Mouse (Mus musculus) large intestine, adult 2 months (tissue): ENCODE measurements around the gene Hand2. TPM values are rescaled to one million over a fixed set of nuclear protein-coding genes. Genes with fewer than 3 reads are reported as not detected.

Source experiments
- DNase-seq: peaks from one replicate; pipeline ENCODE4 v3.0.0-alpha.2; 2012; ENCODE audit warnings: low read depth, low spot score
- WGBS: fragments of 180-500 bp; shearing (Covaris S2); methylation state at CpG from one replicate; pipeline ENCODE4 v1.1.7; 2018; 5-methylcytosine and 5-hydroxymethylcytosine counted together
- polyA plus RNA-seq: library from polyadenylated mRNA; depleted of rRNA; stranded (reverse); fragments of >200 nt; gene quantifications from 2 replicates; pipeline ENCODE4 v1.2.3, GENCODE M21; 2012

Gene Hand2
- polyA plus RNA-seq, 1 experiment, result 4.5 TPM

GRCm38 (mm10) chr8:57322961-57323941, 2.5 kb downstream of the Hand2 start:
- no peak for DNase-seq
- 10% methylated on average over 31 of the region's 31 CpGs for WGBS

DNA sequence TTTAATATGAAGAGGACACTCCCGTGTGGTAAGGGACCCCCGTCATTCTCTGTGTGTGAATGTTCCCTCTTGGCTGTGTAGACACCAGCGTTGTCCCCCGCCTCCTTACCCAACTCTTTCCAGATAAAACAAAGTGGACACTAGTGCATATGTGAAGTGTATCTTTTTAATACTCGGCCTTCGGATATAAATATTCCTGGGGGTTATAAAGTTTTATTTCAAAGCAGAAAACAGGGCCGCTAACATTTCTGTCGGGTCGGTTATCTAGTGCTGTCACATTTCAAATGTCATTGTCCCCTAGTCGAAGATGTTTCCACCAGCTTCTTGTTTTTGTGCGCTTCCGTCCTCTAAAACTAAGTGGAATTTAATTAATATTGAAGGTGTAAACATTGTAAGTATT, 3.3 kb downstream of the Hand2 start:
- no peak for DNase-seq

DNA sequence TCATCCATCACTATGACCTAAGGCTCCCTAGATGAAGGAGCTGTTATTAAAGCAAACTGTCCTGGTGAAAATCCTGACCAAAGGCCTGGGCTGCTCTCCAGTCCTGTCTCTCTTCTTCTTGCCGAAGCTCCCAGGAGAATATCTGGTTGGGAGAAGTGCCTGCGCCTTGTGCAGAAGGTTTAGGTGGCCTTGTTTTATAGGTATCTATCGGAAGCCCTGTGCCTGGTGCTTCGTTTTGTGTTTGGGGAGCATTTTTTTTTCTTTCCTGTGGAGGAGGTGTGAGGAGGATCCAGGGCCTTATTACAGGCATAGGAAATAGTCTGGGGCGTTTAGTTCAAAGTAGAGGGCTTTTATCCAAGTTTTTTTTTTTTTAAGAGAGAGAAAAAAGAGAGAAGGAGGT, 3.9 kb downstream of the Hand2 start:
- WGBS, result 12% methylated on average over 5 of the region's 5 CpGs
- no peak for DNase-seq

More for the DNA sequence above, 3.3 kb downstream of the Hand2 start:
- WGBS, result 18% methylated on average over 12 of the region's 12 CpGs

DNA sequence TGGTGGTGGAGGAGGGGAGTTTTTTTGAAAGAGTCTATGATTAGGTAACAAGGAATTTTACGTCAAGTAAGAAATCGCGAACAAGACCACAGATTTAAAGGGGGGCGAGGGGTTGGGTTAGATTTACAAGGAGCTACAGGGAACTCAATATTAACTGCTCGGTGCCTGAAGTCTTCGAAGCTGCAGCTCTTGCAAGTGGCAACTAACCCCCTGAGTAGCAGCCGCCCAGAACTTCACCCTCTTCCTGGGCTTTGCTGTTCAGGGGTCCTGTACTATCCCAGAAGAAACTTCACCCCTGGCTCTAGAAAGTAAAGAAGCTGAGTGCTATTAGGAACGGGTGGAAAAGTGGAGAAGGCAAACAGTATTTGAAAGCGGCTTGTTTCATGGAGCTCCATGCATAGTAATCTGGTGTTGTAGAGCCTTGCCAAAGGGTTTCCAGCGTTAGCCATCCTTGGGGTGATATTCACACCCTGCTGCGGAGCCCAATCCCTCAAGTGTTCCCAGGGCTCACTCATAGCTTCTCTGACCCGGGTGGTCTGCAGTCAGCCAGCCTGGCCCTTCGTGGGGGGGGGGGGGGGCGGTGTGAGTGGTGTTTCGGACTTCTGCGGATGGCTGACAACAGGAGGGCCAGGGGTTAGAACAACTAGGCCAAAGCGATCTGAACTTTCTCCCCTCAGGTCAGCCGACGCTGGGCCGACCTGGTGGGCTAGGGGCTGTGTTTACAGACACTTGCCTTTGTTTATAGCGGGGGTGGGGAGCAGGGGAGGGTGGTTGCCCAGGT, 4.5 kb downstream of the Hand2 start:
- no peak for DNase-seq
- WGBS, result 23% methylated on average over 21 of the region's 21 CpGs

DNA sequence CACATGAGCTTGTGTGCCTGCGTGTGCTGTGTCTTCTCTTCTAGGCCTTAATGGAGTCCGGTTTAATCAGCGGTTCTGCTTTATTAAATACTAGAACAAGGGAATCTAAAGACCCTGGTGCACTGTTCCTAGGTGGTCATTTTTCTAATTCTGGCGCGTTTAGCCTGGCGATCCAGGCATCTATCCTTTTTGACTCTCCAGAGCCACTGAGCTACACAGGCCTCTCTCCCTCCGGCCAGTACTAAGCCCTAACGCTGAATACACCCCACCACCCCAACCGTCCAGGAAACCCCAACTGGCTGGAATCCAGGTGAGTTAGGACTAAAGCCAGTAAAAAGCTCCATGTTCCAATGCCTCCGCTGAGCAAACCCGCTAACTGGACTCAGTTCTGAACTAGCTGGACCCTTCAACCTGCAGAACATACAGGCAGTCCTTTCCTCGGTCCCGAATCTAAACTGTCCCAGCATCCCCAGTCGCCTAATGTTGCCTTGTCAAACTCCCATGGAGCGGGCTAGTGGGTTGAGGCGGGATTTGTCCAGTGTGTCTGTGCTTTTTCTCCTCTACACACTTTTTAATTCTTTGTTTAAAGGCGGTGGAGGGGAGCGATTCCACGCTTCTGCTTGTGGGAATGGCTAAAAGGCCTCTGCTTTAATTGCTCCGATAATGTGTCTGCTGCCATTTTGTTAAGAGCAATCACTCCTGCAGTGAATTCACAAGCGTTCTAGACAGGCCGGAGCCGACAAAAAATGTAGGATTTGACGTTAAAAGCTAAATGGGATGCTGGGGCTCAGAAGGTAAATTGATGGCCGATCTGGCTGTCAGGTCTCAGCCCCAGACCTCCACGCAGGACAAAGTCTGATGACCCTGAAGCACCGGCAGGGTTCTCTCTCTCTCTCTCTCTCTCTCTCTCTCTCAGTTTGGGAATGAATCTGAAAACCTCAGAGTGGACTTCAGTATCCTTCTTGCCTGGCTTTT, 5.6 kb downstream of the Hand2 start:
- 33% methylated on average over 27 of the region's 27 CpGs for WGBS
- DNase-seq, result no peak

GRCm38 (mm10) chr8:57327281-57328160, 6.7 kb downstream of the Hand2 start:
- no peak for DNase-seq

DNA sequence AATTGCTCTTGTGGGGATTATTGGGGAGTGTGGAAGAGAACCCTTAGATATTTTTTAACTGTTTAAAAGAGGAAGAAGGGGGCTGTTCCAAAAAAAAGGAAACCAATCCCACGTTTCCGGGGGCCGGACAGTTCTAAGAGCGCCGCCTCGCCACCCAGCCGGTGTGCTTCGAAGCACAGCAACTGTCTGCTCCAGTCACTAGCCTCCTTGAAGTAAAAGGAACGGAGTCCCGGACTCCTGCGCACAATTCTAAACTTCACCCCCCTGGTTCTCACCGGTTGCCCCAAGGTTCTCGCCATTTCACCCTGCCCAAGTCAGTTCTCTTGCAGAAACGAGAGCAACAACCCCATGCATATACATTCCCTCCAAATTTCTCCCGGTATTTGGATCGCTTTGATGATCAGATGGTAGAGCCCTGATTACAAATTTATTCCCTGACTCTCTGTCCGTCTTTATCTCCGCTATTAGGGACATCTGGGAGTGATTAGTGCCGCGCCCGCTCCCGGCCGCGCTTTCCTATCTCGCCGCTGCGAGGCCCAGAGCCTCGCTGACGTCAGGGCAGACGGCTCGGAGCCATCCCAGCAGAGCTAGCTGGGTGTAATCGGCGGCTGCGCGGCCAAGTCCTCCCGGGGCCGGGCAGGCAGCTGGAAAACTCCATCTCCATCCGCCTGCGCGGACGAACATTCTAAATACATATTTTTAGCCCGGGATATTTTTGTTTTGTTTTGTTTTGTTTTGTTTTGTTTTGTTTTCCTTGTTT, 7.6 kb downstream of the Hand2 start:
- no peak for DNase-seq
- 5% methylated on average over 42 of the region's 42 CpGs for WGBS

More at GRCm38 (mm10) chr8:57327281-57328160, 6.7 kb downstream of the Hand2 start:
- 18% methylated on average over 29 of the region's 29 CpGs for WGBS

DNA sequence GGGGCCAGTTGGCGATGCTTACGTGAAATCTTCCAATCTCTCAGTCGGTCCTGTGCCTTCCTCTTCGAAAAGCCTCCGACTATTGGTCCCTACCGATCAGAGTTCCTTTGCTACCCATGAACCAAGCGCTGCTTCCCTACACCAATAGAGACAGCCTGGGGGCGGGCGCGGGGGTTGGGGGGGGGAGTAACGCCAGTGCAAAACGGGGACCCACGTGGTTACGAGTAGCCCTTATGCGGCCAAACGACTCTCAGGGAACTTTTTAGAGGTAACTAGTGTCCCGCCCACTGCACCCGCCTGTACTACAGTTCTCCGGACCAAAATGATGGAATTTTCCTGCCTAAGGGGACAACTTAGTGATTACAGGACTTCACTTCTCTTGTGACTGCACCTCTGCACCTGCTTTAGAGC, 8.2 kb downstream of the Hand2 start:
- WGBS, result 6% methylated on average over 19 of the region's 19 CpGs
- no peak for DNase-seq

DNA sequence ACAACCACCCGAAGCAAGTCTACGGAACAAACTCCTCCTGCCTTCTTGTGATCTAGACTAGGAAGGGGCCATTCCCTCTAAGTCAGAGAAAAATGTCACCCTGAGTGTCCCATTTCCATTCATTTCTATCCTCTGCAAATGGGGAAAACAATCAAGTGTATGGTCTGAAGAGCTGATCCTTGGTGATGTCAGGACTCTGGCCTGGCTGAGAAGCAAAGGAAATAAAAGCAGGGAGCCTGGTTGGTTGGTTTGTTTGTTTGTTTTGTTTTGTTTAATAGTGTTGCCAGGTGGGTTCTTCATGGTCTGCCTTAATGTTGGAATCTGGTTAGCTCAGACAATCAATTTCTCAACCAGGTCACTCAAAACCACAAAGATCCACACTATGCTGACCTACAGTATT, 9.3 kb downstream of the Hand2 start:
- WGBS, result 53% methylated on average over 2 of the region's 2 CpGs
- no peak for DNase-seq

DNA sequence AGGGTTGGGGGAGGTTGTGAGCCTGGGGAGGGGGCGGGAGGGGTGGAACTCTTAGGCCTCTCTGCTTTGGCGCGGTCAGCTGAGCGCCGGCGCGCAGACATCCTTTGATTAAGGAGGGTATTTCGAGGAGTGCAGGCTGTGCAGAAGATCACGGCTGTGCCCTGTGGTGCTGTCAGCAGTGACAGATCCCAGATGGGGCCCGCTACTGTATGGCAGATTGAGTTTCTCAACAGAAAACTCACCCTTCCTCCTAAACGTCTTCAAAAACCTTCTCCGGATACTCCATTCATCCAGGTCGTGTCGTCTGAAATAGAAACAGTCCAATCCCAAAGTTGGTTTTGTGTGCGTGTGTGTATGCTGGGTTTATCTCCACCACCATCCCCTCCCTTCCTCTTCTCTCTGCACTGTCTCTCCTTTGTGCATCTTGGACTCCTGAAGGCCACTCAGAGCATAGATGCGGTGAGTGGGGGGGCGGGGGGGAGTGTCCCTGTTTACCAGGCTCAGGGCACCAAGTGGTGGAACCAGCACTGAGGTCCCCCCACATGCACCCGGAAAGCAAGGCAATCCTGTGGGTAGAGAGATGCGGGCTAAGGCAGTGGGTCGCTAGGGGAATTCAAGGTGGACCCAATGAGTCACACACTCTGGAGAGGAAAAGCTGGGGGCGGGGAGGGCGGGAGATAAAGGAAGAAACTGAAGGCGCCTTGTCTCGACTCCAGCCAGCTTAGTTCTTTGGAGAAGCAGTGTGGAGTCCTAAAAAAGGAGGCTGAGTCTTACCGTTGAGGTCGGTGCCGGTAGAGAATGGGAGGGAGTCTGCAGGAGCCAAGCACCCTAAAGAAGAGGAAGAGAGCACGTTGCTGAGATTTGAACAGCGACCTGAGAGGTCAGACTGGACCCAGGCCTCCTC, 11.2 kb downstream of the Hand2 start:
- no peak for DNase-seq

GRCm38 (mm10) chr8:57332676-57333482, 12.1 kb downstream of the Hand2 start:
- DNase-seq, result no peak
- 11% methylated on average over 26 of the region's 26 CpGs for WGBS

More for the DNA sequence above, 11.2 kb downstream of the Hand2 start:
- WGBS, result 11% methylated on average over 29 of the region's 29 CpGs

DNA sequence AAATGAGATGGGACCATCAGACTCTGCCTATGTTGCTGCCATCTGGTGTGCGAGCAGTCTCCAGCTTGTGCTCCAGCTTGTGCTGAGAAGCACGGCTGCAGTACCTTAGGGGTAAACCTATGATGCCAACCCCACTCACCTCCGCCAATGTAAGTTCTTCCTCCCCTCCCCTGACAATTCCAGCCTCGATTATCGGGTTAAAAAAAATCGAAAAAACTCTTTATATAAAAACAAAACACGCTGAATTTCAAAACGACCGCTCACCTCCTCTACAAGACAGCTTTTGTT, 12.6 kb downstream of the Hand2 start:
- WGBS, result 8% methylated on average over 9 of the region's 9 CpGs
- DNase-seq, result no peak

DNA sequence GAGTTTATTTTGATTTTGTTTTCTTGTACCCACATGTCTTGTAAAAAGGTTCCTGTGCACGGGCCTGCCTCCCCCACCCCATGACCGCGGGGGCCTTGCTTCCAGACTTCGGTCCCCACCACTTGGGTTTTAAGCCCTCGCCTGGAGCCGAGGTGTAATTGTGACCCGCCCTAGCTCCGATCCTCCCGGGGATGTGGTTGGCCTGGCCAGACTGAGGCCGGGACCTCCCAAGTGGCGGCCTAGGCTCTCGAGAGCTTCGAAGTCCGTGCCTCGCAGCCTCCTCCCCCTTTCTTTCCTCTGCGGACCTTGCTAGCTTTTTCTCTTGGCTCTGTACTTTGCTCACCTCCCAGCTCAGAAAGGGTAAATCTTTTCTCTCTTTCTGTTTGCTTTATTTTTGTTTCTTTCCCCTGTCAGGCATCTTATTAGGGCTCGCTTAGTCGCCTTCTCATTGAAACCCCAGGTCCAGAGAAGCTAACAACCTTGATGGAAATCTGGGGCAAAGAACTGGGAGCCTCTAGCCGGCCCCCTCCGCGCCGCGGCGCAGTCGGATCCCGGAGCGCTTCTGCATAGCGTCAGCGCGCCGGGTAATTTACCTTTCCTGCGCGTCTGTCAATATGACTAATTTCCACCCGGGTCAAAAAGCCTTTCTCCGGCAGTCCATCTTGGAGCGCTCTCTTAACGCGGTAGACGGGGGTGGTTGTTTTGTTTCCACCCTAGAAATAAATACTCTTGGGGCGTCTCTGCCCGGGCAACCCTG, 13.2 kb downstream of the Hand2 start:
- WGBS, result 5% methylated on average over 41 of the region's 41 CpGs

DNA sequence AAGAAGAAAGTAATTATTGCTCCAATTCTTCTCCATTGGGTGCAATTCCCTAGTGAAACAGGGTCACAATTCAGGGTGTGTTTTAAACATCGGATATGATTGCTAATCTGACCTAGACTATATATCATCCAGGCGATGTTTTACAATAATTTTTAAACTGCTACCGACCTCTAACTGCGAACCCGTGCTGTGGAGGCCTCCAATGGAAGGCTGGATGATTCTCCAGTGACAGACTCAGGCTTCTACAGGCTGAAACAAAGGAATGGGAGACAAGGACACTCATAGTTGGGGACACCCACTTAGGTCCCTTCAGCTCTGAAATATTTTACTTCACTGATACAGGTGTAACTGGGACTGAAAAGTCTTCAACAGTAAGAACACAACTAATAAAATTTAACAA, 13.9 kb downstream of the Hand2 start:
- no peak for DNase-seq
- 16% methylated on average over 5 of the region's 5 CpGs for WGBS

More for the DNA sequence above, 13.2 kb downstream of the Hand2 start:
- no peak for DNase-seq

- no peak for DNase-seq
- 58% methylated on average over 4 of the region's 4 CpGs for WGBS
Measured at GRCm38 (mm10) chr8:57337271-57338030, 16.7 kb downstream of the Hand2 start.
